Comparison of ENCODE assay signal across 21 mouse cellular contexts in genomic region chr11:33937641-33938040, GRCm38 (mm10). TPM values are rescaled to one million over a fixed set of nuclear protein-coding genes. Genes with fewer than 3 reads are reported as not detected.
"Had no signal": no experiment of that assay in that cellular context is flagged by ENCODE, and none has a peak within 500 bp of the region (broad histone marks: within the 10 kb centered on the region; RNA-seq: fewer than 3 reads in every experiment).

No protein-coding gene starts in this region.

- H3K9me3 ChIP-seq: limb, embryonic 10.5 days; limb, embryonic 13.5 days; liver, embryonic 12.5 days; liver, embryonic 15.5 days; lung, embryonic 15.5 days; midbrain, embryonic 12.5 days; midbrain, embryonic 15.5 days; neural tube, embryonic 13.5 days; stomach, embryonic 15.5 days had no signal

- ATAC-seq: intestine, embryonic 16.5 days; liver, embryonic 12.5 days; midbrain, embryonic 15.5 days had no signal

- H3K36me3 ChIP-seq: limb, embryonic 10.5 days; limb, embryonic 13.5 days; liver, embryonic 12.5 days; liver, embryonic 15.5 days; lung, embryonic 15.5 days; midbrain, embryonic 12.5 days; midbrain, embryonic 15.5 days; neural tube, embryonic 13.5 days; stomach, embryonic 15.5 days had no signal

- H3K27ac ChIP-seq: limb, embryonic 13.5 days; liver, embryonic 12.5 days; liver, embryonic 15.5 days; lung, embryonic 15.5 days; midbrain, embryonic 12.5 days; midbrain, embryonic 15.5 days; neural tube, embryonic 13.5 days; stomach, embryonic 15.5 days had no signal

- H3K4me1 ChIP-seq: liver, embryonic 15.5 days; midbrain, embryonic 12.5 days had no signal

- H3K9ac ChIP-seq: limb, embryonic 13.5 days; liver, embryonic 12.5 days; liver, embryonic 15.5 days; lung, embryonic 15.5 days; midbrain, embryonic 12.5 days; midbrain, embryonic 15.5 days; neural tube, embryonic 13.5 days; stomach, embryonic 15.5 days had no signal

- H3K4me2 ChIP-seq: limb, embryonic 13.5 days; liver, embryonic 12.5 days; liver, embryonic 15.5 days; lung, embryonic 15.5 days; midbrain, embryonic 12.5 days; midbrain, embryonic 15.5 days; neural tube, embryonic 13.5 days; stomach, embryonic 15.5 days had no signal

- H3K27me3 ChIP-seq: limb, embryonic 13.5 days; liver, embryonic 12.5 days; liver, embryonic 15.5 days; midbrain, embryonic 12.5 days; midbrain, embryonic 15.5 days; neural tube, embryonic 13.5 days; stomach, embryonic 15.5 days had no signal

- H3K4me3 ChIP-seq: limb, embryonic 10.5 days; limb, embryonic 13.5 days; liver, embryonic 12.5 days; liver, embryonic 15.5 days; lung, embryonic 15.5 days; midbrain, embryonic 12.5 days; midbrain, embryonic 15.5 days; neural tube, embryonic 13.5 days; stomach, embryonic 15.5 days had no signal

- DNase-seq: kidney, adult 18-20 months; kidney, adult 9 months; kidney, postnatal 14 days; kidney, postnatal 4 days; liver; lung, adult 18-20 months; lung, postnatal 10 days; lung, postnatal 36 days; retina, postnatal 1 day; thymus, postnatal 14 days had no signal

RNA-seq across cellular contexts. Expression of gene Kcnmb1, which starts 25.2 kb away (rescaled TPM):
- total RNA-seq: neutrophil, adult 5-6 weeks had no signal
- polyA plus RNA-seq: liver, embryonic 15.5 days had no signal

RNA-seq across cellular contexts. Expression of gene Kcnip1, which starts 55.3 kb away (rescaled TPM):
- total RNA-seq: neutrophil, adult 5-6 weeks had no signal
